Mouse (Mus musculus): ENCODE results near the gene Zmynd8. TPM values are rescaled to one million over a fixed set of nuclear protein-coding genes. Genes with fewer than 3 reads are reported as not detected.

Gene Zmynd8
- polyA plus RNA-seq, 1 experiment from 2014 or later: 52.9 TPM

DNA sequence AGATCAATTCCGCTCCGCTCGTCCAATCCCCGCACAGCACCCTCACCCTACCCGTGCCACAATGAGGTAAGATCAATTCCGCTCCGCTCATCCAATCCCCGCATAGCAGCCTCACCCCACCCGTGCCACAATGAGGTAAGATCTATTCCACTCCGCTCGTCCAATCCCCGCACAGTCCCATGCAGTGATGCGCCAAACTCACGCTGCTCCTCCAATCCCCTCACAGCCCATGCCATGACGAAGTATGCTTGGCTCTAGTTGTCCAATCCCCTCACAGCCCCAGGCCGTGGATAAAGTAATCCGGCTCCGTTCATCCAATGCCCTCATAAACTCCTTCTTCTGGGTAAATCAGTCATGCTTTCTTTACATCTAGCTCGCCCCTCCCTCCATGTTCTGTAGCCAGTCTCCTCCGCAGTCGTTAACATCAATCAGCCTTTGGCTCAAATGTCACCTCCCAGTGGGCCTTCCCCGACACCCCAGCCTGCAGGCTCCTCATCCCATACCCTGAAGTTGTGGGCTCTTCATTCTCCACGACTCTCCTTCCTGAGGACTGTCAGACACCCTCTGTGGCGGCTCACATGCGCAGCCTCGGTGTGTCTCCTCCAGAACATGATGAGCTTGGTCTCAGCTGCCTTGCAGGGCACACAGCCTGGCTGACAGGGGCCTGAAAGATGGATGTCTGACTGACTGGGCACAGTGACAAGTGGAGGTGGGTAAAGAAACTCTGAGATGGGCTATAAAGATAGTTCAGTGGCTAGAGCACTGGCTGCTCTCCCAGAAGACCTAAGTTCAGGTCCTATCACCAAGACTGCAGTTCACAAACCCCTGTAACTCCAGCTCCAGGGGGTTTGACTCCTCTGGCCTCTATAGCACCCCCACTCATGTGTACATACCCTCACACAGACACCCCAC lies 36.9 kb downstream of the Zmynd8 start:
- ATAC-seq (ENCODE audit: low FRiP score): peak; percentile 71
- Histone ChIP-seq H3K4me3 (ENCODE audit: low read depth, low read length) (no peak overlapping the region), H3K9ac (ENCODE audit: low read depth, low read length) (no peak overlapping the region), H3K4me1 (replicated peaks; ENCODE audit: control insufficient read depth, insufficient read depth, low read length) (peaks cover 26% of the 10 kb centered on the region), H3K27me3 (ENCODE audit: control insufficient read depth, insufficient read depth, low read length) (no peaks in the 10 kb centered on the region), H3K36me3 (ENCODE audit: control insufficient read depth, insufficient read depth, low read length) (no peaks in the 10 kb centered on the region), H3K4me2 (replicated peaks; ENCODE audit: low read depth, low read length) (no peak overlapping the region), H3K9me3 (ENCODE audit: control insufficient read depth, low read length) (no peaks in the 10 kb centered on the region), H3K27ac (ENCODE audit: low read depth, low read length) (peak overlapping the region; percentile 69)
- WGBS: 73% methylated on average over 26 of the region's 26 CpGs
- DNase-seq (ENCODE audit: low spot score): no peak

DNA sequence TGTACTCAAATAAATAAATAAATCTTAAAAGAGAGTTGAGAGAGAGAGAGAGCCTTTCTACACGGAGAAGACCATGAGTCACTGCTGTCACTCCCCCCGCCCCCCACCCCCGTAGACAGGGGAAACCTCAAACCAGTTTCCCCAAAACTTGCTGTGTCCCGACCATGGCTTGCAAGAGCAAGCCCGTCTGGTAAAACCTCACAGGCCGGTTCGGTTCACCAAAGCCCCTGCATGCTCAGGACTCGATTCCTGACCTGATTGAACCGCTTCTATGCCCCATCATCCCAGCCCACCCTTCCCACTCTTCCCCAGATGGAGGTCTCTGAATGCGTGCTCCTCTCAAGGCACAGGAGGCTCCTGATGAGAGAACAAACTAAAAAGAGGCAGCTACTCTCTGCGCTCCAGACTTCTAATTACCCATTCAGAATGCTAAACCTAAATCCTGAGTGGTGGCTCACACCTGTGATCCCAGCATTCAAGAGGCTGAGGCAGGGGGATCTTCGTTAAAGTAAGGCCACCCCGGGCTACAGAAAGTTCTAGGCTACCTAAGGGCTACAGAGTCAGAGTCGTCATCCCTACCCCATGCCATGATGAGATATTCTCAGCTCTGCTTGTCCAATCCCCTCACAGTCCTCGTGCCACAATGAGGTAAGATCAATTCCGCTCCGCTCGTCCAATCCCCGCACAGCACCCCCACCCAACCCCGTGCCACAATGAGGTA lies 37.7 kb downstream of the Zmynd8 start:
- Histone ChIP-seq H3K9ac (ENCODE audit: low read depth, low read length) (no peak overlapping the region), H3K27ac (ENCODE audit: low read depth, low read length) (0 out of 2 replicates have a peak overlapping the region, but pooled peaks have one; percentile 36), H3K4me3 (ENCODE audit: low read depth, low read length) (no peak overlapping the region), H3K9me3 (ENCODE audit: control insufficient read depth, low read length) (no peaks in the 10 kb centered on the region), H3K27me3 (ENCODE audit: control insufficient read depth, insufficient read depth, low read length) (no peaks in the 10 kb centered on the region), H3K36me3 (ENCODE audit: control insufficient read depth, insufficient read depth, low read length) (no peaks in the 10 kb centered on the region), H3K4me1 (replicated peaks; ENCODE audit: control insufficient read depth, insufficient read depth, low read length) (peaks cover 24% of the 10 kb centered on the region), H3K4me2 (replicated peaks; ENCODE audit: low read depth, low read length) (no peak overlapping the region)
- no peak for DNase-seq (ENCODE audit: low spot score)
- no peak for ATAC-seq (ENCODE audit: low FRiP score)
- WGBS: 91% methylated on average over 20 of the region's 20 CpGs

DNA sequence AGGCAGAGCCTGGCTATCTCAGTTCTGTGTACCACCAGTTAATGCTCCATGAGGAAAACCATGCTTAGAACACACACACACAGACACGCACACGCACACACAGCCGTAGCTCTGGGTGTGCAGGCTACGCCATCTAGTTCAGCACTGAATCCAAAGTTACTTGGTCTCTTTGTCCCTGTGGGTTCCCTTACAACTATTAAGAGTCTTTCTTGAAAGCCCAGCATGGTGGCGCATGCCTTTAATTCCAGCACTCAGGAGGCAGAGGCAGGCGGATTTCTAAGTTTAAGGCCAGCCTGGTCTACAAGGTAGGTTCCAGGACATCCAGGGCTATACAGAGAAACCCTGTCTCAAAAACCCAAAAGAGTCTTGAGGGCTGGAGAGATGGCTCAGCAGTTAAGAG lies 38.4 kb downstream of the Zmynd8 start:
- no peak overlapping the region for H3K4me2 ChIP-seq (replicated peaks; ENCODE audit: low read depth, low read length)
- H3K4me3 ChIP-seq (ENCODE audit: low read depth, low read length): no peak overlapping the region
- H3K27ac ChIP-seq (ENCODE audit: low read depth, low read length): no peak overlapping the region
- WGBS: 94% methylated on average over 6 of the region's 6 CpGs
- no peak overlapping the region for H3K9ac ChIP-seq (ENCODE audit: low read depth, low read length)
- no peaks in the 10 kb centered on the region for H3K27me3 ChIP-seq (ENCODE audit: control insufficient read depth, insufficient read depth, low read length)
- no peaks in the 10 kb centered on the region for H3K36me3 ChIP-seq (ENCODE audit: control insufficient read depth, insufficient read depth, low read length)
- ATAC-seq (ENCODE audit: low FRiP score): no peak
- peaks cover 27% of the 10 kb centered on the region for H3K4me1 ChIP-seq (replicated peaks; ENCODE audit: control insufficient read depth, insufficient read depth, low read length)
- DNase-seq (ENCODE audit: low spot score): no peak
- no peaks in the 10 kb centered on the region for H3K9me3 ChIP-seq (ENCODE audit: control insufficient read depth, low read length)

DNA sequence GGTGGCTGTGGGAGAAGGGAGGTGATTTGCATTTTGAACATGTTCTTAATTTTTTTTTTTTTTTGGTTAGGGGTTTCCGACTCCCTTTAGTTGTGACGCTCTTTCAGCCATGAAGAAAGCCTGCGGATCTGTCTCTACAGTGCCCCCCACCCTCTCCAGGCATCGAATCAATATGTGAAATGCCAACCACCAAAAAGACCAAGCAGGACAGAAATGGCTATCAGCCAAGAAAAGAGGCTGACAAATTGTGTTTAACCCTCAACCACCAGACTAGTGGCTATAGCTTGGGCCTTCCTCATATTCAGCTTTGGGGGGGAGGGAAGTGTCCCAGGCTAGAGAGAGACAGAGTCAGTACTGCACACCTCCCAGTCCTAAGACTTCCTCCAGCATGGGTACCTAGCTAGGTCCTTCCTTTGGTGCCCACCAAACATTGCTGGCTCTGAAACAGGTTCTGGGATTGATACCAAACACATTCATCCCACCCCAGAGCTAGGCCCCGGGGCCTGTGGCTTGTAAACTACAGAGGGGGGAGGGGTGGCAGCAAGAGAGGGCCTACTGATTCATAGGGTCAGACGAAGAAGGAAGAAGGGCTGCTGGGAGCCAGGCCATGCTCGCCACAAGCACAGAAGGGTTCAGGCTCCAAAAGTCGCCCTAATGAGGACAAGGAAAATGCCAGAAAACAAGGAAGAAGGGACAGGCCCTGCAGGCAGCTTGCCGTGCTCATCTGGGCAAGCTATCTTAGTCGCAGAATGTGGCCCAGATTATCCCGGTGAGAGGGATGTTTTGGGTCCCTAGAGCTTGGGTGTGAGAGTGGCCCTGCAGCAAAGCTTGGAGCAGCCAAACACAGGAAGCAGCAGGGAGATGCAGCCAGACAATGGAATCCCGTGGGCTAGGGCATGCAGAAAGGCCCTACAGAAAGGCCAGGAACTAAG lies 40.1 kb downstream of the Zmynd8 start:
- Histone ChIP-seq H3K27ac (ENCODE audit: low read depth, low read length) (peak overlapping the region; percentile 87), H3K4me3 (ENCODE audit: low read depth, low read length) (no peak overlapping the region), H3K9me3 (ENCODE audit: control insufficient read depth, low read length) (no peaks in the 10 kb centered on the region), H3K27me3 (ENCODE audit: control insufficient read depth, insufficient read depth, low read length) (no peaks in the 10 kb centered on the region), H3K9ac (ENCODE audit: low read depth, low read length) (peak overlapping the region; percentile 52), H3K4me2 (replicated peaks; ENCODE audit: low read depth, low read length) (peak overlapping the region; percentile 35), H3K36me3 (ENCODE audit: control insufficient read depth, insufficient read depth, low read length) (no peaks in the 10 kb centered on the region), H3K4me1 (replicated peaks; ENCODE audit: control insufficient read depth, insufficient read depth, low read length) (peaks cover 27% of the 10 kb centered on the region)
- ATAC-seq (ENCODE audit: low FRiP score) (no peak), DNase-seq (ENCODE audit: low spot score) (peak; percentile 66)
- WGBS: 15% methylated on average over 12 of the region's 12 CpGs

DNA sequence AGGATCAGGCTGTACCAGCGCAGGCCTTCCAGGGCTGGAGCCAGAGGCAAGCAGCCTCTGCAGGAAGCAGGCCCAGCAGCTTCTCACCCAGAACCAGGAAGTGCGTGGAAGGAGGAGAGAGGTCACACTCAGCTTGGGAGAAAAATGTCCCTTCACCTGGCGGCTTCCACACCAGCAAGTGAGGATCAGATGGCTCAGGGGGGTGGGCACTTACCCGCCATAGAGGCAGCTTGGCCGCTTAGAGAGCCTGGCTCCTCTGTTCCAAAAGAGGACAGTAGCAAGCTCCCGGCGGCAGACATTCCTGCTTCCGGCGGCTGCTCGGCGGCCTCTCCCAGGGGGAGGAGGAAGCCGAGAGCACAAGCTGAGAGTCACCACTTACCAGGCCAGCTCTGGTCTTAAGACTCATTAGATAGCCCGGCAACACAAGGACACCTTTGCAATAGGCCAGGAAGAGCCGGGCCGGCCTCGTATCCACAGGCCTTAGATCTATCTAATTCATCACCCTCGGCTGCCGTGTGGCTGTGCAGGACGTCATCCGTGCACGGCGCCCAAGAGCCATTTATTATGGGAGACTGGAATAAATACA lies 40.9 kb downstream of the Zmynd8 start:
- peak; percentile 25; the same call in 1 of the 2 replicates for ATAC-seq (ENCODE audit: low FRiP score)

DNA sequence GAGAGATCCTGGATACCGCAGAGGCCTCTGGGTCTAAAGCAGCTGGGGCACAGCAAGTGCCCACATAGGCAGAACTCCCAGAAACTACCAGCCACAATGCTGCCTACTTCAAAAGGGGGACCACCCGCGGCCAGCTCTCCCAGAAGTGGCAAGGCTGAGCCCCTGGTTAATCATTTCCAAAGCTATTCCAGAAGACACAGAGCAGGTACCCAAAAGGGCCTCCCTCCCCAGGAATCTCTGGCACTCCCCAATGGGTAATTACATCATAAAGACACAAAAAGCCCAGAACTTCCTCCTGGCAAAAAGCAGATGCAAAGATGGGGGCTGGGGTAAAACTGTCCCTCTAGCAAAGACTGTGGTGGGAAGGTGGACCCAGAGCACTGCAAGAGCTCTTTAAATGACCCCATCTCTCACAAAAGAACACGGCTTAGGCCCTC lies 41.4 kb downstream of the Zmynd8 start:
- Histone ChIP-seq H3K4me2 (replicated peaks; ENCODE audit: low read depth, low read length) (peak overlapping the region; percentile 35), H3K9ac (ENCODE audit: low read depth, low read length) (peak overlapping the region; percentile 46), H3K27ac (ENCODE audit: low read depth, low read length) (peak overlapping the region; percentile 87), H3K9me3 (ENCODE audit: control insufficient read depth, low read length) (no peaks in the 10 kb centered on the region), H3K36me3 (ENCODE audit: control insufficient read depth, insufficient read depth, low read length) (no peaks in the 10 kb centered on the region), H3K4me3 (ENCODE audit: low read depth, low read length) (no peak overlapping the region), H3K27me3 (ENCODE audit: control insufficient read depth, insufficient read depth, low read length) (no peaks in the 10 kb centered on the region), H3K4me1 (replicated peaks; ENCODE audit: control insufficient read depth, insufficient read depth, low read length) (peaks cover 27% of the 10 kb centered on the region)
- ATAC-seq (ENCODE audit: low FRiP score) (no peak), DNase-seq (ENCODE audit: low spot score) (no peak)
- WGBS: 6% methylated on average over 4 of the region's 4 CpGs

More for the DNA sequence above, 40.9 kb downstream of the Zmynd8 start:
- Histone ChIP-seq H3K27me3 (ENCODE audit: control insufficient read depth, insufficient read depth, low read length) (no peaks in the 10 kb centered on the region), H3K4me3 (ENCODE audit: low read depth, low read length) (no peak overlapping the region), H3K36me3 (ENCODE audit: control insufficient read depth, insufficient read depth, low read length) (no peaks in the 10 kb centered on the region), H3K4me2 (replicated peaks; ENCODE audit: low read depth, low read length) (peak overlapping the region; percentile 35), H3K27ac (ENCODE audit: low read depth, low read length) (peak overlapping the region; percentile 87), H3K9me3 (ENCODE audit: control insufficient read depth, low read length) (no peaks in the 10 kb centered on the region), H3K9ac (ENCODE audit: low read depth, low read length) (peak overlapping the region; percentile 46), H3K4me1 (replicated peaks; ENCODE audit: control insufficient read depth, insufficient read depth, low read length) (peaks cover 27% of the 10 kb centered on the region)
- DNase-seq (ENCODE audit: low spot score): peak; percentile 65
- 4% methylated on average over 22 of the region's 22 CpGs for WGBS

DNA sequence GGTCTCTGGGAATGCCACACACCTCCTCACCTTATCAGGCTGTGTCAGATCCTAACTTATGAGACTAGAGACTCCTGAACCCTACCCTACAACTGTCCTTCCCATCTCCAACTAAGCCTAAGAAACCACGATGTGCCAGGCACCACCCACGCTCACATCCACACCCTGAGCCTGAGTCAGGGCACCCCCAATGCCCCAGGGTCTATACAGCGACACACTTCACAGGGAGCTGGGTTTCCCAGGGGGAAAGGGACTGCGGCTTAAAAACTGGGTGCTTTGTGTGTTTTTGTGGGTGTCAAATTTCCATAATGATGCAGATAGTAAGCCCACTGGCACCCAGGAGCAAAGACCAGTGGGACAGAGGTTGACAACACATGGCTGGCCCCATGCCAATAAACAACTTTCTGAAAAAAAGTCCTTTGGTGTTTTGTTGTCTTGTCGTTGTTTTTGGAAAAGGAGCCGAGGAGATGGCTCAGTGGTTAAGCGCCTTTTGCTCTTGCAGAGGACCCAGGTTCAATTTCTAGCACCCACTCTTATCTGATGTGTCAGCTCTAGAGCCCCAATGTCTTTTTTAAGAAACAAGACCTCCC lies 42.1 kb downstream of the Zmynd8 start:
- H3K4me2 ChIP-seq (replicated peaks; ENCODE audit: low read depth, low read length): no peak overlapping the region
- no peaks in the 10 kb centered on the region for H3K36me3 ChIP-seq (ENCODE audit: control insufficient read depth, insufficient read depth, low read length)
- no peaks in the 10 kb centered on the region for H3K27me3 ChIP-seq (ENCODE audit: control insufficient read depth, insufficient read depth, low read length)
- no peaks in the 10 kb centered on the region for H3K9me3 ChIP-seq (ENCODE audit: control insufficient read depth, low read length)
- peak overlapping the region; percentile 87 for H3K27ac ChIP-seq (ENCODE audit: low read depth, low read length)
- peaks cover 27% of the 10 kb centered on the region for H3K4me1 ChIP-seq (replicated peaks; ENCODE audit: control insufficient read depth, insufficient read depth, low read length)
- no peak overlapping the region for H3K9ac ChIP-seq (ENCODE audit: low read depth, low read length)
- no peak for ATAC-seq (ENCODE audit: low FRiP score)
- DNase-seq (ENCODE audit: low spot score): no peak
- WGBS: 70% methylated on average over 7 of the region's 7 CpGs
- no peak overlapping the region for H3K4me3 ChIP-seq (ENCODE audit: low read depth, low read length)
